Mouse (Mus musculus) MEL (cell line): Measurements from ENCODE around the gene Hmgcr. TPM values are rescaled to one million over a fixed set of nuclear protein-coding genes. Genes with fewer than 3 reads are reported as not detected.

Source experiments
- DNase-seq: peaks from one replicate; pipeline ENCODE4 v3.0.0; 2011; ENCODE audit warnings: low read depth, low spot score
- H3K27ac ChIP-seq: 2 replicates; pipeline ENCODE4 v1.5.1; 2012; ENCODE audit warnings: low read depth, mild to moderate bottlenecking, control low read depth, low read length, moderate library complexity; ENCODE audit not compliant: control insufficient read depth
- H3K27me3 ChIP-seq, 2 experiments: fragments of 150-350 bp in 1 of 2; sonication (generic) in 1 of 2; 2 replicates each; pipeline ENCODE4 v1.6.1; 2012; ENCODE audit warnings: low read length in 2 of 2, mild to moderate bottlenecking in 2 of 2, improper control_type of control experiment in 1 of 2, moderate library complexity in 1 of 2; ENCODE audit not compliant: insufficient read depth in 2 of 2, control insufficient read depth in 1 of 2
- H3K36me3 ChIP-seq, 2 experiments: 2 replicates each; pipeline ENCODE4 v1.6.1; 2012 to 2014; ENCODE audit warnings: low read length in 2 of 2, improper control_type of control experiment in 1 of 2, inconsistent platforms in 1 of 2, mild to moderate bottlenecking in 1 of 2; ENCODE audit not compliant: insufficient read depth in 2 of 2, control insufficient read depth in 1 of 2
- H3K4me1 ChIP-seq, 2 experiments: fragments of 150-350 bp in 1 of 2; sonication (generic) in 1 of 2; 2 replicates each; pipeline ENCODE4 v1.6.1; 2012; ENCODE audit warnings: low read length in 2 of 2, improper control_type of control experiment in 1 of 2, mild to moderate bottlenecking in 1 of 2; ENCODE audit not compliant: insufficient read depth in 2 of 2, control insufficient read depth in 1 of 2
- H3K4me3 ChIP-seq, 2 experiments: fragments of 150-350 bp in 1 of 2; sonication (generic) in 1 of 2; 2 replicates each; pipeline ENCODE4 v1.5.1; 2012; ENCODE audit warnings: low read depth in 2 of 2, low read length in 2 of 2, mild to moderate bottlenecking in 2 of 2, moderate library complexity in 2 of 2, control low read depth in 1 of 2, improper control_type of control experiment in 1 of 2; ENCODE audit not compliant: control insufficient read depth in 1 of 2, insufficient read depth in 1 of 2
- H3K79me2 ChIP-seq: 2 replicates; pipeline ENCODE4 v1.6.1; 2012; ENCODE audit warnings: mild to moderate bottlenecking, low read length, moderate library complexity; ENCODE audit not compliant: control insufficient read depth, poor library complexity, insufficient read depth
- H3K9ac ChIP-seq: 2 replicates; pipeline ENCODE4 v1.6.1; 2012; ENCODE audit warnings: low read depth, mild to moderate bottlenecking, control low read depth, low read length, moderate library complexity; ENCODE audit not compliant: control insufficient read depth, poor library complexity, severe bottlenecking
- H3K9me3 ChIP-seq: fragments of 150-350 bp; sonication (generic); replicated peaks from 2 replicates; pipeline ENCODE4 v1.6.1; 2012; ENCODE audit warnings: mild to moderate bottlenecking, low read length, improper control_type of control experiment, moderate library complexity; ENCODE audit not compliant: insufficient read depth
- BHLHE40 ChIP-seq: IDR thresholded peaks from 2 replicates; pipeline ENCODE4 v1.6.1; 2012; ENCODE audit warnings: low read depth, mild to moderate bottlenecking, inconsistent platforms, low read length, improper control_type of control experiment, borderline replicate concordance
- CHD1 ChIP-seq: IDR thresholded peaks from 2 replicates; pipeline ENCODE4 v1.6.1; 2012; ENCODE audit warnings: low read depth, mild to moderate bottlenecking, inconsistent platforms, low read length, improper control_type of control experiment
- CHD2 ChIP-seq: IDR thresholded peaks from 2 replicates; pipeline ENCODE4 v1.6.1; 2011; ENCODE audit warnings: low read length, improper control_type of control experiment
- EP300 ChIP-seq, 2 experiments: IDR thresholded peaks; 2 replicates each; pipeline ENCODE4 v1.6.1; 2011; ENCODE audit warnings: improper control_type of control experiment in 2 of 2, low read length in 2 of 2, low read depth in 1 of 2, mild to moderate bottlenecking in 1 of 2
- ETS1 ChIP-seq: IDR thresholded peaks from 2 replicates; pipeline ENCODE4 v1.6.1; 2012; ENCODE audit warnings: low read depth, mild to moderate bottlenecking, inconsistent platforms, low read length, improper control_type of control experiment, moderate library complexity
- GABPA ChIP-seq: IDR thresholded peaks from 2 replicates; pipeline ENCODE4 v1.6.1; 2012; ENCODE audit warnings: low read depth, mild to moderate bottlenecking, inconsistent platforms, low read length, improper control_type of control experiment, moderate library complexity
- HCFC1 ChIP-seq: IDR thresholded peaks from 2 replicates; pipeline ENCODE4 v1.6.1; 2012; ENCODE audit warnings: low read depth, mild to moderate bottlenecking, inconsistent platforms, low read length, improper control_type of control experiment, moderate library complexity
- JUND ChIP-seq: IDR thresholded peaks from 2 replicates; pipeline ENCODE4 v1.6.1; 2011; ENCODE audit warnings: low read depth, mild to moderate bottlenecking, improper control_type of control experiment, low read length
- MAX ChIP-seq: IDR thresholded peaks from 2 replicates; pipeline ENCODE4 v1.6.1; 2011; ENCODE audit warnings: low read length, improper control_type of control experiment
- MAZ ChIP-seq: IDR thresholded peaks from 2 replicates; pipeline ENCODE4 v1.6.1; 2012; ENCODE audit warnings: low read depth, mild to moderate bottlenecking, inconsistent platforms, low read length, improper control_type of control experiment
- MEF2A ChIP-seq: IDR thresholded peaks from 2 replicates; pipeline ENCODE4 v1.6.1; 2014; ENCODE audit warnings: low read depth, mild to moderate bottlenecking, inconsistent platforms, low read length, improper control_type of control experiment; ENCODE audit not compliant: poor library complexity, insufficient replicate concordance, severe bottlenecking; ENCODE audit errors: extremely low read depth
- MXI1 ChIP-seq: IDR thresholded peaks from 2 replicates; pipeline ENCODE4 v1.6.1; 2011; ENCODE audit warnings: mild to moderate bottlenecking, low read depth, low read length, improper control_type of control experiment
- MYC ChIP-seq: IDR thresholded peaks from 2 replicates; pipeline ENCODE4 v1.6.1; 2011; ENCODE audit warnings: low read depth, mild to moderate bottlenecking, low read length, improper control_type of control experiment, moderate library complexity
- NELFE ChIP-seq: IDR thresholded peaks from 2 replicates; pipeline ENCODE4 v1.6.1; 2011; ENCODE audit warnings: low read depth, low read length, improper control_type of control experiment
- POLR2A ChIP-seq, 2 experiments: IDR thresholded peaks; 2 replicates each; pipeline ENCODE4 v1.6.1; 2011 to 2012; ENCODE audit warnings: low read length in 2 of 2, mild to moderate bottlenecking in 2 of 2, control low read depth in 1 of 2, improper control_type of control experiment in 1 of 2, low read depth in 1 of 2, moderate library complexity in 1 of 2; ENCODE audit not compliant: control insufficient read depth in 1 of 2, insufficient read depth in 1 of 2, poor library complexity in 1 of 2
- POLR2AphosphoS2 ChIP-seq: IDR thresholded peaks from 2 replicates; pipeline ENCODE4 v1.6.1; 2011; ENCODE audit warnings: low read length, improper control_type of control experiment
- RAD21 ChIP-seq: IDR thresholded peaks from 2 replicates; pipeline ENCODE4 v1.6.1; 2011; ENCODE audit warnings: mild to moderate bottlenecking, low read depth, low read length, improper control_type of control experiment
- RCOR1 ChIP-seq: IDR thresholded peaks from 2 replicates; pipeline ENCODE4 v1.6.1; 2012; ENCODE audit warnings: low read depth, mild to moderate bottlenecking, inconsistent platforms, low read length, improper control_type of control experiment
- SIN3A ChIP-seq: IDR thresholded peaks from 2 replicates; pipeline ENCODE4 v1.6.1; 2012; ENCODE audit warnings: low read length, improper control_type of control experiment, inconsistent platforms
- SMC3 ChIP-seq: IDR thresholded peaks from 2 replicates; pipeline ENCODE4 v1.6.1; 2011; ENCODE audit warnings: low read depth, low read length, improper control_type of control experiment
- UBTF ChIP-seq: IDR thresholded peaks from 2 replicates; pipeline ENCODE4 v1.6.1; 2012; ENCODE audit warnings: low read depth, mild to moderate bottlenecking, inconsistent platforms, low read length, improper control_type of control experiment, moderate library complexity, borderline replicate concordance; ENCODE audit not compliant: insufficient read depth
- USF1 ChIP-seq: IDR thresholded peaks from 2 replicates; pipeline ENCODE4 v1.6.1; 2014; ENCODE audit warnings: low read depth, mild to moderate bottlenecking, inconsistent platforms, low read length, improper control_type of control experiment, moderate library complexity
- USF2 ChIP-seq, 2 experiments: IDR thresholded peaks; 2 replicates each; pipeline ENCODE4 v1.6.1; 2011 to 2012; ENCODE audit warnings: improper control_type of control experiment in 2 of 2, low read length in 2 of 2, borderline replicate concordance in 1 of 2, inconsistent platforms in 1 of 2, low read depth in 1 of 2, mild to moderate bottlenecking in 1 of 2; ENCODE audit not compliant: insufficient read depth in 1 of 2
- ZC3H11A ChIP-seq: IDR thresholded peaks from 2 replicates; pipeline ENCODE4 v1.6.1; 2012; ENCODE audit warnings: low read depth, mild to moderate bottlenecking, inconsistent platforms, low read length, improper control_type of control experiment
- ZKSCAN1 ChIP-seq: IDR thresholded peaks from 2 replicates; pipeline ENCODE4 v1.6.1; 2012; ENCODE audit warnings: low read depth, mild to moderate bottlenecking, inconsistent platforms, low read length, improper control_type of control experiment, moderate library complexity
- ZMIZ1 ChIP-seq: IDR thresholded peaks from 2 replicates; pipeline ENCODE4 v1.6.1; 2012; ENCODE audit warnings: low read depth, mild to moderate bottlenecking, inconsistent platforms, low read length, improper control_type of control experiment, moderate library complexity
- ZNF384 ChIP-seq: IDR thresholded peaks from 2 replicates; pipeline ENCODE4 v1.6.1; 2012; ENCODE audit warnings: low read depth, mild to moderate bottlenecking, inconsistent platforms, low read length, improper control_type of control experiment
- polyA plus RNA-seq, 2 experiments: library from polyadenylated mRNA; stranded (reverse) in 1 of 2; unstranded in 1 of 2; fragments of >175 nt in 1 of 2; fragments of >200 nt in 1 of 2; gene quantifications; 2 replicates each; pipeline versions ENCODE4 v1.2.1 to v1.2.4; 2012; ENCODE audit warnings: low replicate concordance in 2 of 2, low read depth in 1 of 2; ENCODE audit not compliant: insufficient read length in 2 of 2, insufficient read depth in 1 of 2, missing spikeins in 1 of 2
- total RNA-seq: library from RNA; depleted of rRNA; stranded (reverse); fragments of 300-350 nt; gene quantifications from 2 replicates; pipeline ENCODE4 v1.2.3, GENCODE M21; 2012

Hmgcr gene
- total and polyA plus RNA-seq, 3 experiments: 52.5 to 69.8 TPM; not detected in 1

- no peak for DNase-seq
- Histone ChIP-seq H3K36me3 (no peaks in the 10 kb centered on the region), H3K79me2 (no peaks in the 10 kb centered on the region), H3K27ac (no peak overlapping the region), H3K4me3 (no peak overlapping the region), H3K9me3 (peaks cover 4% of the 10 kb centered on the region; the same call in 1 of the 2 replicates), H3K27me3 (no peaks in the 10 kb centered on the region), H3K4me1 (no peaks in the 10 kb centered on the region), H3K9ac (no peak overlapping the region)
- TF ChIP-seq ZNF384 (no peak), UBTF (no peak), ZMIZ1 (no peak), SIN3A (no peak), ZC3H11A (no peak), ZKSCAN1 (no peak), POLR2AphosphoS2 (no peak), MEF2A (no peak), ETS1 (no peak), BHLHE40 (no peak), MYC (no peak)
Observed at GRCm38 (mm10) chr13:96717821-96718220, 47.1 kb upstream of the Hmgcr start.

GRCm38 (mm10) chr13:96716311-96716710 lies 45.6 kb upstream of the Hmgcr start:
- Histone ChIP-seq H3K27ac (no peak overlapping the region), H3K4me1 (no peaks in the 10 kb centered on the region), H3K36me3 (no peaks in the 10 kb centered on the region), H3K9me3 (peaks cover 4% of the 10 kb centered on the region; the same call in 1 of the 2 replicates)
- no peak for TF ChIP-seq HCFC1
- TF ChIP-seq NELFE: no peak
- TF ChIP-seq ZKSCAN1: no peak
- TF ChIP-seq EP300 (IDR thresholded peaks at IDR 0.05; ENCODE audit: low read depth in 1 of 2, low read length in 2 of 2): no peak
- TF ChIP-seq CHD1: no peak
- no peak for TF ChIP-seq ETS1
- TF ChIP-seq POLR2A (IDR thresholded peaks at IDR 0.05; ENCODE audit: control insufficient read depth in 1 of 2, insufficient read depth in 1 of 2, low read depth in 1 of 2, low read length in 2 of 2, poor library complexity in 1 of 2): no peak
- no peak for TF ChIP-seq RAD21
- TF ChIP-seq MAZ: no peak
- no peak for TF ChIP-seq USF2 (IDR thresholded peaks at IDR 0.05; ENCODE audit: borderline replicate concordance in 1 of 2, insufficient read depth in 1 of 2, low read depth in 1 of 2, low read length in 2 of 2)
- no peak for TF ChIP-seq MXI1
- TF ChIP-seq SMC3: no peak
- TF ChIP-seq MAX: no peak
- no peak for TF ChIP-seq USF1
- TF ChIP-seq RCOR1: no peak
- TF ChIP-seq JUND: no peak
- TF ChIP-seq GABPA: no peak
- TF ChIP-seq POLR2AphosphoS2: no peak
- TF ChIP-seq CHD2: no peak
- no peak for TF ChIP-seq ZNF384
- TF ChIP-seq, all 39 proteins: peak for 0
- no peak overlapping the region for H3K4me3 ChIP-seq
- no peak for DNase-seq
- H3K9ac ChIP-seq: no peak overlapping the region
- no peaks in the 10 kb centered on the region for H3K79me2 ChIP-seq
- H3K27me3 ChIP-seq: no peaks in the 10 kb centered on the region
